Mouse (Mus musculus): ENCODE measurements around the gene 6030452D12Rik.

DNA sequence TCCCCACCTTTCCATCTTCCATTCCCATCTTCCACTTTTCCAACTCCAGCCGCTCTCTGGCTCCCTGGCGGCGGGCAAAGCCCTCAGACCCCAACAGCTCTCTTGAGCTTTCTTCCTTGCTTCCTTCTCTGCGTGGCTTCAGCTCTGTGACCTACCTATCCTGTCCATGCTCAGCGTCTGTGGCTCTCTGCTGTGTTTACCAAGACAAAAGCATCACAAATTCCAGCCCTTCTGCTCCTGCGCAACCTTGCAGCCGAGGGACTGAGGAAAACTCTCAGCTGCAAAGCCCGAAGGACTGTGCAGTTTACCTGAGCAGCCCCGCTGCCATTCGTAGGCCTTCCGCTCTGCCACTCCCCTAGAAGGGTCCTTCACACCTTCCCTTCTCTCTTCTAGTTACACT is 46.3 kb upstream of the 6030452D12Rik start:
- no peak for TF ChIP-seq CTCF (conservative IDR thresholded peaks at IDR 0.05; ENCODE audit: low read length)
- no peak for TF ChIP-seq NANOG (IDR thresholded peaks at IDR 0.05; ENCODE audit: borderline replicate concordance, low read length)
- no peak for TF ChIP-seq POU5F1 (IDR thresholded peaks at IDR 0.05; ENCODE audit: borderline replicate concordance, low read length)
